Mouse (Mus musculus) kidney, embryonic 16.5 days (tissue): ENCODE data around the gene Pla2r1. TPM values are rescaled to one million over a fixed set of nuclear protein-coding genes. Genes with fewer than 3 reads are reported as not detected.
A peak's percentile ranks its signal among the peaks of the same experiment; 100 is the strongest.

Source experiments
- ATAC-seq: fragments of 200-750 bp; cut with Nextera tagmentation; 2 replicates; pipeline ENCODE4 v1.8.0; 2017; ENCODE audit warnings: moderate TSS enrichment; ENCODE audit not compliant: low FRiP score, low TSS enrichment
- H3K27ac ChIP-seq: fragments of 300-500 bp; sonication (generic); 2 replicates; pipeline ENCODE4 v1.5.1; 2014; ENCODE audit warnings: low read length
- H3K27me3 ChIP-seq: fragments of 300-500 bp; sonication (generic); 2 replicates; pipeline ENCODE4 v1.6.1; 2014; ENCODE audit warnings: low read length, control low read depth, mixed read lengths; ENCODE audit not compliant: insufficient read depth
- H3K36me3 ChIP-seq: fragments of 300-500 bp; sonication (generic); 2 replicates; pipeline ENCODE4 v1.6.1; 2014; ENCODE audit warnings: low read length, control low read depth, mixed read lengths; ENCODE audit not compliant: insufficient read depth
- H3K4me1 ChIP-seq: fragments of 300-500 bp; sonication (generic); 2 replicates; pipeline ENCODE4 v1.6.1; 2014; ENCODE audit warnings: low read length, control low read depth, mixed read lengths; ENCODE audit not compliant: insufficient read depth
- H3K4me2 ChIP-seq: fragments of 300-500 bp; sonication (generic); replicated peaks from 2 replicates; pipeline ENCODE4 v1.6.1; 2014; ENCODE audit warnings: low read depth, low read length
- H3K4me3 ChIP-seq: fragments of 300-500 bp; sonication (generic); 2 replicates; pipeline ENCODE4 v1.5.1; 2014; ENCODE audit warnings: mild to moderate bottlenecking, low read length
- H3K9ac ChIP-seq: fragments of 300-500 bp; sonication (generic); replicated peaks from 2 replicates; pipeline ENCODE4 v1.6.1; 2014; ENCODE audit warnings: low read length
- H3K9me3 ChIP-seq: fragments of 300-500 bp; sonication (generic); 2 replicates; pipeline ENCODE4 v1.6.1; 2016; ENCODE audit warnings: low read length, control low read depth
- WGBS: fragments of 180-500 bp; shearing (Covaris S2); extraction: QIAGEN DNeasy Blood & Tissue Kit; methylation state at CpG from one replicate; pipeline ENCODE4 v1.1.7; 2014; 5-methylcytosine and 5-hydroxymethylcytosine counted together
- polyA plus RNA-seq: library from polyadenylated mRNA; unstranded; fragments of >200 nt; fragmentation: Nextera tagmentation; extraction: Ambion mirVana; gene quantifications from 2 replicates; pipeline ENCODE4 v1.2.1, GENCODE M21; 2015

The Pla2r1 gene
- polyA plus RNA-seq, 1 experiment from 2014 or later = 3.5 TPM

- Histone ChIP-seq H3K9ac (no peak overlapping the region), H3K27ac (no peak overlapping the region), H3K9me3 (no peaks in the 10 kb centered on the region), H3K27me3 (peaks cover 2% of the 10 kb centered on the region; the same call in 1 of the 2 replicates), H3K4me1 (0 out of 2 replicates have a peak, but pooled peaks cover 8% of the 10 kb centered on the region), H3K4me2 (no peak overlapping the region), H3K36me3 (no peaks in the 10 kb centered on the region), H3K4me3 (no peak overlapping the region)
- no peak for ATAC-seq
- 81% methylated on average over 3 of the region's 3 CpGs for WGBS
Measured at GRCm38 (mm10) chr2:60387363-60387762, 165.7 kb downstream of the Pla2r1 start.

- 0 out of 2 replicates have a peak, but pooled peaks cover 8% of the 10 kb centered on the region for H3K4me1 ChIP-seq
- H3K36me3 ChIP-seq = no peaks in the 10 kb centered on the region
- ATAC-seq = no peak
- H3K9ac ChIP-seq = no peak overlapping the region
- H3K9me3 ChIP-seq = no peaks in the 10 kb centered on the region
- H3K27ac ChIP-seq = no peak overlapping the region
- H3K4me3 ChIP-seq = no peak overlapping the region
- WGBS = 89% methylated on average over 2 of the region's 2 CpGs
- H3K27me3 ChIP-seq = peaks cover 2% of the 10 kb centered on the region; the same call in 1 of the 2 replicates
- no peak overlapping the region for H3K4me2 ChIP-seq
Measured at GRCm38 (mm10) chr2:60386835-60387234, 166.3 kb downstream of the Pla2r1 start.

- Histone ChIP-seq H3K4me3 (no peak overlapping the region), H3K4me2 (no peak overlapping the region), H3K9me3 (no peaks in the 10 kb centered on the region), H3K27ac (no peak overlapping the region), H3K27me3 (peaks cover 2% of the 10 kb centered on the region; the same call in 1 of the 2 replicates), H3K36me3 (no peaks in the 10 kb centered on the region), H3K4me1 (0 out of 2 replicates have a peak, but pooled peaks cover 8% of the 10 kb centered on the region), H3K9ac (no peak overlapping the region)
- ATAC-seq = no peak
Measured at GRCm38 (mm10) chr2:60384763-60385085, 168.4 kb downstream of the Pla2r1 start.

GRCm38 (mm10) chr2:60384083-60384762 lies 168.9 kb downstream of the Pla2r1 start:
- Histone ChIP-seq H3K27me3 (peaks cover 2% of the 10 kb centered on the region; the same call in 1 of the 2 replicates), H3K9me3 (no peaks in the 10 kb centered on the region), H3K36me3 (no peaks in the 10 kb centered on the region), H3K9ac (no peak overlapping the region), H3K27ac (no peak overlapping the region), H3K4me2 (no peak overlapping the region), H3K4me3 (no peak overlapping the region), H3K4me1 (0 out of 2 replicates have a peak, but pooled peaks cover 8% of the 10 kb centered on the region)
- 36% methylated on average over 7 of the region's 7 CpGs for WGBS
- no peak for ATAC-seq

- Histone ChIP-seq H3K9me3 (no peaks in the 10 kb centered on the region), H3K36me3 (no peaks in the 10 kb centered on the region), H3K27ac (no peak within 1 kb of the TSS), H3K9ac (peak within 1 kb of the TSS; percentile 67), H3K4me1 (0 out of 2 replicates have a peak, but pooled peaks cover 8% of the 10 kb centered on the region), H3K4me2 (peak within 1 kb of the TSS; percentile 93), H3K4me3 (peak within 1 kb of the TSS; percentile 66), H3K27me3 (peaks cover 2% of the 10 kb centered on the region; the same call in 1 of the 2 replicates)
- ATAC-seq = peak; percentile 99
- 1% methylated on average over 45 of the region's 46 CpGs for WGBS
Measured at GRCm38 (mm10) chr2:60382858-60383669, 170.0 kb downstream of the Pla2r1 start, which contains the start of gene Ly75. Gene Ly75 (minus strand): TSS chr2:60383303.

- Histone ChIP-seq H3K27me3 (peaks cover 2% of the 10 kb centered on the region; the same call in 1 of the 2 replicates), H3K9me3 (no peaks in the 10 kb centered on the region), H3K36me3 (no peaks in the 10 kb centered on the region), H3K4me3 (peak overlapping the region; percentile 66), H3K4me1 (0 out of 2 replicates have a peak, but pooled peaks cover 8% of the 10 kb centered on the region), H3K4me2 (peak overlapping the region; percentile 93), H3K9ac (peak overlapping the region; percentile 67), H3K27ac (no peak overlapping the region)
- WGBS = 76% methylated on average over 3 of the region's 3 CpGs
- no peak; the same call in 1 of the 2 replicates for ATAC-seq
Measured at GRCm38 (mm10) chr2:60382346-60382745, 170.8 kb downstream of the Pla2r1 start.

GRCm38 (mm10) chr2:60377260-60377659 lies 175.8 kb downstream of the Pla2r1 start:
- Histone ChIP-seq H3K9me3 (no peaks in the 10 kb centered on the region), H3K27ac (no peak overlapping the region), H3K9ac (no peak overlapping the region), H3K4me3 (no peak overlapping the region), H3K4me2 (no peak overlapping the region), H3K27me3 (no peaks in the 10 kb centered on the region), H3K4me1 (no peaks in the 10 kb centered on the region), H3K36me3 (no peaks in the 10 kb centered on the region)
- no peak for ATAC-seq
- 81% methylated on average over 5 of the region's 5 CpGs for WGBS

DNA sequence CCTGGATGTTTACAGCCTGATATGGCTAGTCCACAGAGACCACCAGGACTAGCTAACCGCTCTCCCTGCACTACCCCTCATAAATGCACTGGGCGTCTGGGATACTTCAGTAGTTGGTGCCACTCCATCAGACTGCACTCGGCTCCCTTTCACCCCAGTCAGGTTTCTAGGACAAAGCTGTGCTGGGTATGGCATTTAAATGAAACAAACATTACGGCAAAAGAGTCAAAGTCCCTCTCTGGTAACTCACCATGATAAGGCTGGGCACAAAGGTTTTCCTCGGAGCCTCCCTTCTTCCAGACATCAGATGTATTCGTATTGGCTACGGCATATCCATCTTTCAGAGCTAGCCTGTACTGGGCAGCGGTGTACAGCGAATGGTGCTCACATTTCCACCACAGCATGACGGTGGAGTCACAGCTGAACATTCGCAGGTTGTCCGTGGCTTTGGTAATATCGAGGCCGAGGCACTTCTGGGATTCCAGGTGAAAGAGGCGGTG lies 177.4 kb downstream of the Pla2r1 start:
- no peaks in the 10 kb centered on the region for H3K4me1 ChIP-seq
- H3K27ac ChIP-seq = no peak overlapping the region
- no peaks in the 10 kb centered on the region for H3K27me3 ChIP-seq
- no peak overlapping the region for H3K4me2 ChIP-seq
- H3K4me3 ChIP-seq = no peak overlapping the region
- no peak overlapping the region for H3K9ac ChIP-seq
- no peaks in the 10 kb centered on the region for H3K36me3 ChIP-seq
- ATAC-seq = no peak
- 92% methylated on average over 15 of the region's 15 CpGs for WGBS
- no peaks in the 10 kb centered on the region for H3K9me3 ChIP-seq

DNA sequence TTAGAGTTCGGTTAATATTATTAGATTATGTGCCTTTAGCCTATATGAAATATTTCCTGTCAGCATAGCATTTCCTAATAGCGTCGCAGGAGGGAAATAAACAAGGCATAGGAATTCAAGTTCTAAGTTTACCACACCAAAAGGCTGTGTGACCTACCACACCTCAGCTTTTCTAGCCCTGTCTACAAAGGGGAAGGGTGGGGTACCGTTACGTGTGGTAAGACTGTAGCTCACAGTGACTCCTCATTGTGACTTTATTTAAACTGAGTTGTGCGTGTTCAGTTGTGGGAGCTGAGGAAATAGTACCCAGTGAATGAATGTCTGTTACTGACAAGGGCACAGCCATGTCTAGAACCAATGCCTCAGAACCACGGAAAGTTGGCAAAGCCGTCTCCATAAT lies 178.0 kb downstream of the Pla2r1 start:
- WGBS = 92% methylated on average over 8 of the region's 8 CpGs
- no peaks in the 10 kb centered on the region for H3K27me3 ChIP-seq
- no peak overlapping the region for H3K27ac ChIP-seq
- H3K4me2 ChIP-seq = no peak overlapping the region
- H3K4me1 ChIP-seq = no peaks in the 10 kb centered on the region
- ATAC-seq = no peak
- H3K4me3 ChIP-seq = no peak overlapping the region
- H3K9me3 ChIP-seq = no peaks in the 10 kb centered on the region
- no peak overlapping the region for H3K9ac ChIP-seq
- no peaks in the 10 kb centered on the region for H3K36me3 ChIP-seq
